Mouse (Mus musculus) testis, adult 2 months (tissue): ENCODE data around the gene Tmem254a.
"Not testable (repeated sequence)": the region's sequence is repeated elsewhere in the genome, so short reads cannot be mapped to it uniquely, and the experiment has no call there.

Experiments used
- CTCF ChIP-seq: fragments of 200-500 bp; IDR thresholded peaks from 2 replicates; pipeline ENCODE4 v1.5.1; 2012; ENCODE audit warnings: low read depth, mild to moderate bottlenecking, inconsistent platforms, low read length, moderate library complexity; ENCODE audit not compliant: control insufficient read depth, insufficient read depth, insufficient replicate concordance
- POLR2A ChIP-seq: fragments of 200-500 bp; IDR thresholded peaks from 2 replicates; pipeline ENCODE4 v1.6.1; 2012; ENCODE audit warnings: low read depth, mild to moderate bottlenecking, inconsistent platforms, low read length, moderate library complexity; ENCODE audit not compliant: control insufficient read depth

GRCm38 (mm10) chr14:25881769-25882168, 45.7 kb downstream of the Tmem254a start:
- TF ChIP-seq CTCF, POLR2A: not testable (repeated sequence)
